Mouse (Mus musculus) MEL (cell line): ENCODE measurements around the gene Psat1.

Experiments used
- CTCF ChIP-seq, 3 experiments: IDR thresholded peaks in 2 of 3; conservative IDR thresholded peaks in 1 of 3; 2 replicates each; pipeline ENCODE4 v1.5.1; 2011 to 2012; ENCODE audit warnings: low read length in 3 of 3, low read depth in 2 of 3, mild to moderate bottlenecking in 2 of 3, improper control_type of control experiment in 1 of 3, inconsistent platforms in 1 of 3, mixed read lengths in 1 of 3, moderate library complexity in 1 of 3; ENCODE audit not compliant: control insufficient read depth in 1 of 3, insufficient read depth in 1 of 3, poor library complexity in 1 of 3, severe bottlenecking in 1 of 3
- EP300 ChIP-seq, 2 experiments: IDR thresholded peaks; 2 replicates each; pipeline ENCODE4 v1.6.1; 2011; ENCODE audit warnings: improper control_type of control experiment in 2 of 2, low read length in 2 of 2, low read depth in 1 of 2, mild to moderate bottlenecking in 1 of 2
- KAT2A ChIP-seq: conservative IDR thresholded peaks from 2 replicates; pipeline ENCODE4 v1.6.1; 2012; ENCODE audit warnings: low read depth, low read length, improper control_type of control experiment, inconsistent platforms
- MAFK ChIP-seq: IDR thresholded peaks from 2 replicates; pipeline ENCODE4 v1.6.1; 2011; ENCODE audit warnings: low read depth, mild to moderate bottlenecking, low read length, improper control_type of control experiment, borderline replicate concordance
- MXI1 ChIP-seq: IDR thresholded peaks from 2 replicates; pipeline ENCODE4 v1.6.1; 2011; ENCODE audit warnings: mild to moderate bottlenecking, low read depth, low read length, improper control_type of control experiment
- MYB ChIP-seq: IDR thresholded peaks from 2 replicates; pipeline ENCODE4 v1.6.1; 2011; ENCODE audit warnings: mild to moderate bottlenecking, low read depth, low read length, improper control_type of control experiment
- NRF1 ChIP-seq: IDR thresholded peaks from 2 replicates; pipeline ENCODE4 v1.6.1; 2014; ENCODE audit warnings: low read depth, mild to moderate bottlenecking, inconsistent platforms, low read length, improper control_type of control experiment, moderate library complexity; ENCODE audit not compliant: poor library complexity, insufficient read depth, severe bottlenecking
- POLR2A ChIP-seq, 2 experiments: IDR thresholded peaks; 2 replicates each; pipeline ENCODE4 v1.6.1; 2011 to 2012; ENCODE audit warnings: low read length in 2 of 2, mild to moderate bottlenecking in 2 of 2, control low read depth in 1 of 2, improper control_type of control experiment in 1 of 2, low read depth in 1 of 2, moderate library complexity in 1 of 2; ENCODE audit not compliant: control insufficient read depth in 1 of 2, insufficient read depth in 1 of 2, poor library complexity in 1 of 2
- RAD21 ChIP-seq: IDR thresholded peaks from 2 replicates; pipeline ENCODE4 v1.6.1; 2011; ENCODE audit warnings: mild to moderate bottlenecking, low read depth, low read length, improper control_type of control experiment
- RCOR1 ChIP-seq: IDR thresholded peaks from 2 replicates; pipeline ENCODE4 v1.6.1; 2012; ENCODE audit warnings: low read depth, mild to moderate bottlenecking, inconsistent platforms, low read length, improper control_type of control experiment
- TCF12 ChIP-seq: IDR thresholded peaks from 2 replicates; pipeline ENCODE4 v1.6.1; 2014; ENCODE audit warnings: low read depth, mild to moderate bottlenecking, inconsistent platforms, low read length, improper control_type of control experiment, moderate library complexity
- UBTF ChIP-seq: IDR thresholded peaks from 2 replicates; pipeline ENCODE4 v1.6.1; 2012; ENCODE audit warnings: low read depth, mild to moderate bottlenecking, inconsistent platforms, low read length, improper control_type of control experiment, moderate library complexity, borderline replicate concordance; ENCODE audit not compliant: insufficient read depth
- ZNF384 ChIP-seq: IDR thresholded peaks from 2 replicates; pipeline ENCODE4 v1.6.1; 2012; ENCODE audit warnings: low read depth, mild to moderate bottlenecking, inconsistent platforms, low read length, improper control_type of control experiment

- TF ChIP-seq CTCF (IDR thresholded peaks at IDR 0.05 in 2 of 3, conservative IDR thresholded peaks at IDR 0.05 in 1 of 3; ENCODE audit: control insufficient read depth in 1 of 3, insufficient read depth in 1 of 3, low read depth in 2 of 3, low read length in 3 of 3, poor library complexity in 1 of 3, severe bottlenecking in 1 of 3), result no peak
- TF ChIP-seq POLR2A (IDR thresholded peaks at IDR 0.05; ENCODE audit: control insufficient read depth in 1 of 2, insufficient read depth in 1 of 2, low read depth in 1 of 2, low read length in 2 of 2, poor library complexity in 1 of 2), result no peak
- TF ChIP-seq TCF12, result no peak
- no peak for TF ChIP-seq NRF1
- no peak for TF ChIP-seq MAFK
- TF ChIP-seq RAD21, result no peak
- no peak for TF ChIP-seq KAT2A
- TF ChIP-seq RCOR1, result no peak
- no peak for TF ChIP-seq MYB
- TF ChIP-seq UBTF, result no peak
- no peak for TF ChIP-seq ZNF384
- no peak for TF ChIP-seq MXI1
- no peak for TF ChIP-seq EP300 (IDR thresholded peaks at IDR 0.05; ENCODE audit: low read depth in 1 of 2, low read length in 2 of 2)
Measured at GRCm38 (mm10) chr19:15880731-15881130, 66.4 kb downstream of the Psat1 start.
